Mouse (Mus musculus): ENCODE measurements around the gene Kat6b.
"Not testable (repeated sequence)": the region's sequence is repeated elsewhere in the genome, so short reads cannot be mapped to it uniquely, and the experiment has no call there.

DNA sequence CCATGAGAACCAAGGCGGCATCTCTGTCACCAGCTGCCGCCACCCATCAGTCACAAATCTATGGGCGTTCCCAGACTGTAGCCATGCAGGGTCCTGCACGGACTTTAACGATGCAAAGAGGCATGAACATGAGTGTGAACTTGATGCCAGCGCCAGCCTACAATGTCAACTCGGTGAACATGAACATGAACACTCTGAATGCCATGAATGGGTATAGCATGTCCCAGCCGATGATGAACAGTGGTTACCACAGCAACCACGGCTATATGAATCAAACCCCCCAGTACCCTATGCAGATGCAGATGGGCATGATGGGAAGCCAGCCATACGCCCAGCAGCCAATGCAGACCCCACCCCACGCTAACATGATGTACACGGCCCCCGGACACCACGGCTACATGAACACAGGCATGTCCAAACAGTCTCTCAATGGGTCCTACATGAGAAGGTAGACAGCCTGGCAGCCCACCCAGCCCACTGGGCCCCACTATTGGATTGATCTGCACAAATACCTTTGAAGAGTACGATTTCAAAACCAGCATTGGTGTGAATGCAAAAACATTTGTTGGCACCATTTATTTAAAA, 189.3 kb downstream of the Kat6b start:
- not testable (repeated sequence) for TF ChIP-seq CTCF (IDR thresholded peaks at IDR 0.05; ENCODE audit: borderline replicate concordance, insufficient read depth, low read depth, low read length); POLR2A (IDR thresholded peaks at IDR 0.05; ENCODE audit: borderline replicate concordance, insufficient read depth, low read length)
